Mouse (Mus musculus): ENCODE measurements around the gene B4galt3. TPM values are rescaled to one million over a fixed set of nuclear protein-coding genes. Genes with fewer than 3 reads are reported as not detected.
A peak's percentile ranks its signal among the peaks of the same experiment; 100 is the strongest.
"Not testable (repeated sequence)": the region's sequence is repeated elsewhere in the genome, so short reads cannot be mapped to it uniquely, and the experiment has no call there.

The B4galt3 gene
- polyA plus RNA-seq, 1 experiment from 2014 or later, result 66.3 TPM

DNA sequence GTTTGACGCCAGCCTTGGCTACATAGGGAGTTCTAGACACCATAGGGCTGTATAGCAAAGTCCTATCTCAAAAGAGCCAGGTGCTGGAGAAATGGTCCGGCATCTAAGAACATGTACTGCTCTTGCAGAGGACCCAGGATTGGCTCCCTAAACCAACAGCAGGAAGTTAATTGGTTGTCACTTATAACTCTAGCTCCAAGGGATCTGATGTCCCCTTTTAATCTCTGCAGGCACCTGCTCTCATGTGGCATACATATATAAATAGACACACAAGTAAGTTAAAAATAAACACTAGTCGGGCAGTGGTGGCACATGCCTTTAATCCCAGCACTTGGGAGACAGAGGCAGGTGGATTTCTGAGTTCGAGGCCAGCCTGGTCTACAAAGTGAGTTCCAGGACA, 34.3 kb upstream of the B4galt3 start:
- WGBS, result 92% methylated on average over 4 of the region's 4 CpGs
- H3K9ac ChIP-seq (ENCODE audit: low read depth, low read length), result no peak overlapping the region
- no peak overlapping the region for H3K4me3 ChIP-seq (ENCODE audit: low read depth, low read length)
- no peaks in the 10 kb centered on the region for H3K4me1 ChIP-seq (replicated peaks; ENCODE audit: control insufficient read depth, insufficient read depth, low read length)
- ATAC-seq (ENCODE audit: low FRiP score) (no peak), DNase-seq (ENCODE audit: low spot score) (no peak)
- H3K36me3 ChIP-seq (ENCODE audit: control insufficient read depth, insufficient read depth, low read length), result peaks cover 8% of the 10 kb centered on the region
- H3K27me3 ChIP-seq (ENCODE audit: control insufficient read depth, insufficient read depth, low read length), result no peaks in the 10 kb centered on the region
- no peak overlapping the region for H3K27ac ChIP-seq (ENCODE audit: low read depth, low read length)
- H3K4me2 ChIP-seq (replicated peaks; ENCODE audit: low read depth, low read length), result no peak overlapping the region
- no peaks in the 10 kb centered on the region for H3K9me3 ChIP-seq (ENCODE audit: control insufficient read depth, low read length)

DNA sequence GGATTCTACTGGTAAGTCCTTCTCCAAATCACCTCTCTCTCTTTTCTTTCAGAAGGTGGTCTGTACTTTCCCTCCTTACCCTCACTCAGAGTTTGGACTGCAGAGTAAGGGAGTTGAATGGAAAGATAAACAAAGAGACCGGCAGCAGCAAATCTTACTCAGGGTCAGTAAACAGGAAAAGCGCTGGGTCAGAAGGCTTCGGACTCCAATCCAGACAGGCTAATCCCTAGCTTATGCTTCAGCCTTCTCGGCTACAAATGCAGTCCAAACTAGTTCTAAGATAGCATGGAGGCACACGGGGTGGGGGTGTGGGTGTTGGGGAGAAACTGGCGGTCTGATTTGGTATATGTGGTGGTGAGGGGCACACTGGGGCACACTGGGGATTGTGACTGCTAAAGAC, 32.7 kb upstream of the B4galt3 start:
- DNase-seq (ENCODE audit: low spot score) (no peak), ATAC-seq (ENCODE audit: low FRiP score) (no peak)
- H3K9me3 ChIP-seq (ENCODE audit: control insufficient read depth, low read length), result no peaks in the 10 kb centered on the region
- no peak overlapping the region for H3K9ac ChIP-seq (ENCODE audit: low read depth, low read length)
- H3K4me2 ChIP-seq (replicated peaks; ENCODE audit: low read depth, low read length), result no peak overlapping the region
- H3K4me1 ChIP-seq (replicated peaks; ENCODE audit: control insufficient read depth, insufficient read depth, low read length), result no peaks in the 10 kb centered on the region
- peaks cover 8% of the 10 kb centered on the region for H3K36me3 ChIP-seq (ENCODE audit: control insufficient read depth, insufficient read depth, low read length)
- H3K27ac ChIP-seq (ENCODE audit: low read depth, low read length), result no peak overlapping the region
- WGBS, result 86% methylated on average over 6 of the region's 6 CpGs
- no peaks in the 10 kb centered on the region for H3K27me3 ChIP-seq (ENCODE audit: control insufficient read depth, insufficient read depth, low read length)
- H3K4me3 ChIP-seq (ENCODE audit: low read depth, low read length), result no peak overlapping the region

DNA sequence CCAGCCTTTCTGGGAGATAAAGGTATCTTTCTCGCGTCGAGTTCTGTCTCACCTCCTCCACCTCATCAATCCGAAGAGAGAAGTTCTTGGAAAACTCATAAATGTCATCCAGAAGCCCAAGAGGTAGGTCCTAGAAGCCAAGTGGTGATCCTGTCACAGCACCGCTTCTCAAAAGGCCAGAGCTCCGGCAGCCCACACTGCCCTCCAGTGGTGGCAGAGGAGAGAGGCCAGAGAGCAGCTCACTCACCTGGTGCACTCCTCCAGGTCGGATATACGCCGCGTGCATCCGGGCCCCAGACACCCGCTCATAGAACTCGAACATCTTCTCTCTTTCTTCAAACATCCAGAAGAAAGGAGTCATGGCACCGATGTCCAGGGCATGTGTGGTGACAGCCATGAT, 31.7 kb upstream of the B4galt3 start:
- H3K36me3 ChIP-seq (ENCODE audit: control insufficient read depth, insufficient read depth, low read length), result peaks cover 11% of the 10 kb centered on the region
- no peak overlapping the region for H3K4me3 ChIP-seq (ENCODE audit: low read depth, low read length)
- no peak overlapping the region for H3K27ac ChIP-seq (ENCODE audit: low read depth, low read length)
- no peak overlapping the region for H3K4me2 ChIP-seq (replicated peaks; ENCODE audit: low read depth, low read length)
- WGBS, result 75% methylated on average over 14 of the region's 14 CpGs
- 0 out of 2 replicates have a peak, but pooled peaks have one; percentile 40 for ATAC-seq (ENCODE audit: low FRiP score)
- H3K27me3 ChIP-seq (ENCODE audit: control insufficient read depth, insufficient read depth, low read length), result no peaks in the 10 kb centered on the region
- no peak overlapping the region for H3K9ac ChIP-seq (ENCODE audit: low read depth, low read length)
- no peaks in the 10 kb centered on the region for H3K9me3 ChIP-seq (ENCODE audit: control insufficient read depth, low read length)
- peak; percentile 72 for DNase-seq (ENCODE audit: low spot score)
- no peaks in the 10 kb centered on the region; the same call in 1 of the 2 replicates for H3K4me1 ChIP-seq (replicated peaks; ENCODE audit: control insufficient read depth, insufficient read depth, low read length)

- Histone ChIP-seq H3K36me3 (ENCODE audit: control insufficient read depth, insufficient read depth, low read length) (peaks cover 11% of the 10 kb centered on the region), H3K27ac (ENCODE audit: low read depth, low read length) (no peak overlapping the region), H3K9ac (ENCODE audit: low read depth, low read length) (no peak overlapping the region), H3K4me2 (replicated peaks; ENCODE audit: low read depth, low read length) (no peak overlapping the region), H3K4me3 (ENCODE audit: low read depth, low read length) (no peak overlapping the region), H3K27me3 (ENCODE audit: control insufficient read depth, insufficient read depth, low read length) (no peaks in the 10 kb centered on the region), H3K4me1 (replicated peaks; ENCODE audit: control insufficient read depth, insufficient read depth, low read length) (no peaks in the 10 kb centered on the region; the same call in 1 of the 2 replicates), H3K9me3 (ENCODE audit: control insufficient read depth, low read length) (no peaks in the 10 kb centered on the region)
- DNase-seq (ENCODE audit: low spot score) (no peak), ATAC-seq (ENCODE audit: low FRiP score) (no peak)
- 81% methylated on average over 15 of the region's 15 CpGs for WGBS
Observed at GRCm38 (mm10) chr1:171239992-171240744, 30.0 kb upstream of the B4galt3 start.

- DNase-seq (ENCODE audit: low spot score), result no peak
- Histone ChIP-seq H3K9me3 (ENCODE audit: control insufficient read depth, low read length) (no peaks in the 10 kb centered on the region), H3K4me1 (replicated peaks; ENCODE audit: control insufficient read depth, insufficient read depth, low read length) (peaks cover under 1% of the 10 kb centered on the region; the same call in 1 of the 2 replicates), H3K4me3 (ENCODE audit: low read depth, low read length) (no peak overlapping the region), H3K4me2 (replicated peaks; ENCODE audit: low read depth, low read length) (no peak overlapping the region), H3K36me3 (ENCODE audit: control insufficient read depth, insufficient read depth, low read length) (peaks cover 11% of the 10 kb centered on the region), H3K27me3 (ENCODE audit: control insufficient read depth, insufficient read depth, low read length) (no peaks in the 10 kb centered on the region), H3K27ac (ENCODE audit: low read depth, low read length) (no peak overlapping the region), H3K9ac (ENCODE audit: low read depth, low read length) (no peak overlapping the region)
- WGBS, result 92% methylated on average over 10 of the region's 10 CpGs
- no peak for ATAC-seq (ENCODE audit: low FRiP score)
Observed at GRCm38 (mm10) chr1:171240911-171241310, 29.2 kb upstream of the B4galt3 start.

GRCm38 (mm10) chr1:171241952-171242351, 28.2 kb upstream of the B4galt3 start:
- H3K4me1 ChIP-seq (replicated peaks; ENCODE audit: control insufficient read depth, insufficient read depth, low read length); H3K9ac ChIP-seq (ENCODE audit: low read depth, low read length); H3K9me3 ChIP-seq (ENCODE audit: control insufficient read depth, low read length); ATAC-seq (ENCODE audit: low FRiP score); DNase-seq (ENCODE audit: low spot score); H3K4me2 ChIP-seq (replicated peaks; ENCODE audit: low read depth, low read length); H3K27ac ChIP-seq (ENCODE audit: low read depth, low read length); H3K4me3 ChIP-seq (ENCODE audit: low read depth, low read length); H3K36me3 ChIP-seq (ENCODE audit: control insufficient read depth, insufficient read depth, low read length); H3K27me3 ChIP-seq (ENCODE audit: control insufficient read depth, insufficient read depth, low read length): not testable (repeated sequence)
- 86% methylated on average over 12 of the region's 12 CpGs for WGBS

GRCm38 (mm10) chr1:171245353-171245752, 24.8 kb upstream of the B4galt3 start:
- Histone ChIP-seq H3K4me2 (replicated peaks; ENCODE audit: low read depth, low read length) (no peak overlapping the region), H3K9ac (ENCODE audit: low read depth, low read length) (no peak overlapping the region), H3K27me3 (ENCODE audit: control insufficient read depth, insufficient read depth, low read length) (no peaks in the 10 kb centered on the region), H3K4me3 (ENCODE audit: low read depth, low read length) (no peak overlapping the region), H3K4me1 (replicated peaks; ENCODE audit: control insufficient read depth, insufficient read depth, low read length) (peaks cover 7% of the 10 kb centered on the region; the same call in 1 of the 2 replicates), H3K9me3 (ENCODE audit: control insufficient read depth, low read length) (no peaks in the 10 kb centered on the region), H3K27ac (ENCODE audit: low read depth, low read length) (no peak overlapping the region), H3K36me3 (ENCODE audit: control insufficient read depth, insufficient read depth, low read length) (0 out of 2 replicates have a peak, but pooled peaks cover 3% of the 10 kb centered on the region)
- DNase-seq (ENCODE audit: low spot score), result no peak
- ATAC-seq (ENCODE audit: low FRiP score), result no peak
- WGBS, result 91% methylated on average over 8 of the region's 8 CpGs

GRCm38 (mm10) chr1:171246709-171247452, 23.2 kb upstream of the B4galt3 start:
- peaks cover 14% of the 10 kb centered on the region for H3K4me1 ChIP-seq (replicated peaks; ENCODE audit: control insufficient read depth, insufficient read depth, low read length)

More at GRCm38 (mm10) chr1:171246709-171247452, 23.2 kb upstream of the B4galt3 start:
- Histone ChIP-seq H3K4me2 (replicated peaks; ENCODE audit: low read depth, low read length) (peak overlapping the region; percentile 78), H3K36me3 (ENCODE audit: control insufficient read depth, insufficient read depth, low read length) (0 out of 2 replicates have a peak, but pooled peaks cover 3% of the 10 kb centered on the region), H3K27me3 (ENCODE audit: control insufficient read depth, insufficient read depth, low read length) (no peaks in the 10 kb centered on the region), H3K27ac (ENCODE audit: low read depth, low read length) (peak overlapping the region; percentile 43), H3K9me3 (ENCODE audit: control insufficient read depth, low read length) (no peaks in the 10 kb centered on the region), H3K9ac (ENCODE audit: low read depth, low read length) (peak overlapping the region; percentile 86), H3K4me3 (ENCODE audit: low read depth, low read length) (peak overlapping the region; percentile 72)
- ATAC-seq (ENCODE audit: low FRiP score) (peak; percentile 90), DNase-seq (ENCODE audit: low spot score) (peak; percentile 99)
- 1% methylated on average over 41 of the region's 41 CpGs for WGBS
